Mouse (Mus musculus) bone marrow, adult 2 months (tissue): ENCODE results near the gene Fhdc1. TPM values are rescaled to one million over a fixed set of nuclear protein-coding genes. Genes with fewer than 3 reads are reported as not detected.

ENCODE experiments used
- H3K27ac ChIP-seq: fragments of 200-500 bp; 2 replicates; pipeline ENCODE4 v1.5.1; 2012; ENCODE audit warnings: low read depth, mild to moderate bottlenecking, control low read depth, inconsistent platforms, low read length; ENCODE audit not compliant: control insufficient read depth, poor library complexity, insufficient read depth
- H3K4me1 ChIP-seq: fragments of 200-500 bp; 2 replicates; pipeline ENCODE4 v1.6.1; 2011; ENCODE audit warnings: low read length; ENCODE audit not compliant: control insufficient read depth, insufficient read depth
- H3K4me3 ChIP-seq: fragments of 200-500 bp; replicated peaks from 2 replicates; pipeline ENCODE3; 2011; ENCODE audit warnings: mild to moderate bottlenecking, low read depth, low read length, control low read depth; ENCODE audit not compliant: control insufficient read depth
- CTCF ChIP-seq: fragments of 200-500 bp; IDR thresholded peaks from 2 replicates; pipeline ENCODE4 v1.5.1; 2011; ENCODE audit warnings: low read length, control low read depth; ENCODE audit not compliant: control insufficient read depth, insufficient read depth
- POLR2A ChIP-seq: fragments of 200-500 bp; IDR thresholded peaks from 2 replicates; pipeline ENCODE4 v1.6.1; 2011; ENCODE audit warnings: low read depth, mild to moderate bottlenecking, control low read depth, low read length, borderline replicate concordance; ENCODE audit not compliant: control insufficient read depth
- WGBS: fragments of 180-500 bp; shearing (Covaris S2); methylation state at CpG from one replicate; pipeline ENCODE4 v1.1.7; 2018; 5-methylcytosine and 5-hydroxymethylcytosine counted together
- polyA plus RNA-seq: library from polyadenylated mRNA; stranded (reverse); fragments of >200 nt; gene quantifications from 2 replicates; pipeline ENCODE4 v1.2.4, GENCODE M21; 2011; ENCODE audit warnings: low replicate concordance; ENCODE audit not compliant: missing spikeins, insufficient read depth, insufficient read length

Gene Fhdc1
- polyA plus RNA-seq, 1 experiment = 43.5 TPM

GRCm38 (mm10) chr3:84471146-84471545, 9.1 kb downstream of the Fhdc1 start:
- WGBS = 66% methylated on average over 4 of the region's 4 CpGs
- TF ChIP-seq CTCF = no peak
- no peak for TF ChIP-seq POLR2A
- H3K27ac ChIP-seq = peak overlapping the region; percentile 90; the same call in 1 of the 2 replicates
- H3K4me3 ChIP-seq = no peak overlapping the region
- peaks cover 4% of the 10 kb centered on the region for H3K4me1 ChIP-seq

DNA sequence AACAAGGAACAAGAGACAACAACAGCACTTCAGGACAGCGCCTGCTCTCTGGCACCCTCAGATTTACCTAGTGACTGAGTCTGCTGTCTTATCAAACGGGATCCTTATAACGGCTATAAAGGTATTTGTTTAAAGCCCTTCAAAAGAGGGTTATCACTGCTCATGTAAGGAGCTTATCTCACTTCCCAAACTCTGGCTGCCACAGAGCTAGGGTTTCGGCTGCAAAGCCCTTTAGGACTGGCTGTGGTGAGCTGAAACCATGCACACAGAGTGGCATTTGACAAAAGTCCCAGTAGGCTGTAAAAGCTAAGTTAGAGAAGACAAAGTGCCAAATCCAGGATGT, 12.1 kb downstream of the Fhdc1 start:
- H3K4me3 ChIP-seq = no peak overlapping the region
- TF ChIP-seq POLR2A (no peak), CTCF (no peak)
- H3K27ac ChIP-seq = no peak overlapping the region
- peaks cover 1% of the 10 kb centered on the region for H3K4me1 ChIP-seq
- 54% methylated on average over 4 of the region's 4 CpGs for WGBS

DNA sequence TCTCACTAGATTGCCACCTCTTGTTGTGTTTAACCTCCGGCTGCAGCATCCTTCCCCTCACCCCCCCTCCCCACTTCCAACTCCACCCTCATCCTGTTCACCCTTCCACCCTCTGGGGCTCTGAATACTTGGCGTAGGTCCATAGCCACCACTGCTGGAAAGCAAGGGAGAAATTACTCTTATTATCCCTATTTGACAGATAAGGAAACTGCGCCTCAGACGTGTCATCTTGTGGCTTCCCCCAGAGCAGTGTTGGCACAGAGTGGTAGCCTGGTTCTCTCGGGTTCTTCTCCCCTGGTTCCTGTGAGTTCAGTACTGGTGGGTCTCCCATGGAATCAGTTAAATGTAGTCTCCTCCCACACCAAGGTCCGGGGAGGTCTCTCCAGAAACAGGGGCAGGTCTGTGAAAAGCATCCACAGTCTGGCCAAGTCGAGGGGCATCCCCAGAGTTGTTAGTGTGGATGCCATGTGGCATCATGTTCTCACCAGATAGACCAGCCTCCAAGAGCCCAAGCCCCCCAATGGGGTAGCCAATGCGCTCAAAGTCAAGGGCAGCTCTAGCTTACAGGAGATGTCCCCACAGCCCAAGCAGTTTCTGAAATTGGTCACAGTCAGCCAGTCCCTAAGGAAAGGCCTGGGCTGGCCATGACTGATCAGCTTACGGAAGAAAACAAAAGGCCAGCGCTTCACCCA, 12.7 kb downstream of the Fhdc1 start:
- 0 out of 2 replicates have a peak overlapping the region, but pooled peaks have one; percentile 13 for H3K27ac ChIP-seq
- WGBS = 40% methylated on average over 10 of the region's 10 CpGs
- TF ChIP-seq POLR2A = no peak
- H3K4me3 ChIP-seq = no peak overlapping the region
- peaks cover 1% of the 10 kb centered on the region for H3K4me1 ChIP-seq

- 30% methylated on average over 6 of the region's 6 CpGs for WGBS
- H3K4me3 ChIP-seq = no peak overlapping the region
- H3K27ac ChIP-seq = no peak overlapping the region
- no peak for TF ChIP-seq CTCF
- no peak for TF ChIP-seq POLR2A
- H3K4me1 ChIP-seq = peaks cover 1% of the 10 kb centered on the region
Measured at GRCm38 (mm10) chr3:84465822-84466500, 14.3 kb downstream of the Fhdc1 start.

GRCm38 (mm10) chr3:84461687-84462086, 18.5 kb downstream of the Fhdc1 start:
- 68% methylated on average over 4 of the region's 4 CpGs for WGBS
- peak overlapping the region; percentile 70 for H3K27ac ChIP-seq
- H3K4me1 ChIP-seq = peaks cover 3% of the 10 kb centered on the region; the same call in 1 of the 2 replicates
- H3K4me3 ChIP-seq = no peak overlapping the region
- TF ChIP-seq CTCF = no peak

DNA sequence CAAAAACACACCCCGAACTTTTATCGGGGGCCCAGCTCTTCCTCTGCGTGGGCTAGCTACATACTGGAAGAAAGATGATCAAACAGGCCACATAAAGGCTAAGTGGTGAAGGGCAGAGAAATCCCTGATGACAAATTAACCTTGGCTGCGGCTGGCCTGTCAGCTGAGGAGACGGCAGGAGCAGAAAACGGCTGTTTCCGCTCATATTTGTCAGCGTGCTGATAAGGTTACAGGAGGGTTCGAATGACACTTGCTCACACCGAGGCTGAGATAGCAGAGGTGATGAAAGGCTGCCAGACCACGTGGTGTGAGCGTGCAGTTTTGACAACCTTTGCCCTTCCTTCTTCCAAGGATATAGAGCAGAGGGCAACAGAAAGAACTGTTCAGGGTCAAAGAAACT, 19.3 kb downstream of the Fhdc1 start:
- H3K4me1 ChIP-seq = peaks cover 3% of the 10 kb centered on the region; the same call in 1 of the 2 replicates
- TF ChIP-seq POLR2A (no peak), CTCF (no peak)
- H3K4me3 ChIP-seq = no peak overlapping the region
- peak overlapping the region; percentile 57 for H3K27ac ChIP-seq
- WGBS = 3% methylated on average over 12 of the region's 12 CpGs

DNA sequence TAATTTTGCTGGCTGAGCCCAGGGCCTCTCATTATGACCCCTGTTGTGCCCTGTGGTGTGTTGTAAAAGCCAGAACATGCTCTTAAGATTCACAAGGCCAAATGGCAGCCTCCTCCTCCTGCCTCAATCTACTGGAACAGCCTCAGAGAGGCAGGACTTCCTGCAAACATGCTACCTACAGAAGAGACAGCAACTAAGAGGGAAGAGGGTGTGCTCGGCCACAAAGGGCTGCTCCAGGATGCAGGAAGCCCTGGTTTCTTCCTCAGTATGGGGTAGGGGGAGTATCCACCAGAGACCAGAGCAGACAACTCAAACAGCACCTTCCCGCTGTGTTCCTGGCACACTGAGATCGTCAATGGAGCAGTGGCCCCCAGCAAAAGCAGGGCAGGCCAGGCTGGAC, 19.7 kb downstream of the Fhdc1 start:
- WGBS = 3% methylated on average over 3 of the region's 3 CpGs
- H3K4me3 ChIP-seq = no peak overlapping the region
- peak overlapping the region; percentile 57 for H3K27ac ChIP-seq
- TF ChIP-seq POLR2A = no peak
- no peak for TF ChIP-seq CTCF
- peaks cover 3% of the 10 kb centered on the region; the same call in 1 of the 2 replicates for H3K4me1 ChIP-seq

GRCm38 (mm10) chr3:84455733-84456417, 24.4 kb downstream of the Fhdc1 start:
- Histone ChIP-seq H3K4me3 (no peak overlapping the region), H3K4me1 (peaks cover 3% of the 10 kb centered on the region; the same call in 1 of the 2 replicates), H3K27ac (peak overlapping the region; percentile 93)
- WGBS = 19% methylated on average over 12 of the region's 12 CpGs
- TF ChIP-seq CTCF (no peak), POLR2A (no peak)
